Mouse (Mus musculus): ENCODE measurements at regions not wholly inside any gene's neighbourhood (a gene's known extent, or its start where the extent isn't known, plus 50 kb on each side); places are given as distances from the start of the nearest gene placed in this dataset.

DNA sequence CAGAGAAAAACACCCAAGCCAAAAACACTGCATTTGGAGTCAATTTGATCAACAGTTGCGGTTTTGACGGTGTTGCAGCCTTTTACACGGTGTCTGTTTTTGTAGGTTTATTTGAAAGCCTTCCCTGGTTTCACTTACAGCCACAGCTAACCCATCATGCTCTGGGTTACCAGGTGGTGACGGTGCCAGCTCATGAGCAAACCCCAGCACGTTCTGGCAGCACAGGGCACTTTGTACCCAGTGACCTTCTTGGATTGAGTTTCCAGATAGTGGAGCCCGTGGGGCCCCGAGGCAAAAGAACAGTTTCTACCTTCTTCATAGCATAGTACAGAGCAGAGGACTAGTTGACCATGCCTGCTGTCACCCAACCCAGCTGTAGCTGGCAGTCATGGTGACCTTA lies 152.6 kb upstream of the F930015N05Rik start:
- no peak for TF ChIP-seq GATA1 (IDR thresholded peaks at IDR 0.05; ENCODE audit: borderline replicate concordance, low read length)
- no peak for TF ChIP-seq FLI1 (IDR thresholded peaks at IDR 0.05; ENCODE audit: low read length)
